Mouse (Mus musculus): ENCODE measurements around the gene P2rx1. TPM values are rescaled to one million over a fixed set of nuclear protein-coding genes. Genes with fewer than 3 reads are reported as not detected.

Gene P2rx1
- total RNA-seq, 2 experiments from 2014 or later, result 0.78 to 0.96 TPM

GRCm38 (mm10) chr11:73020953-73021800 lies 22.3 kb downstream of the P2rx1 start:
- no peak for DNase-seq (ENCODE audit: low spot score in 2 of 2)

- peak; percentile 41 to 58 for DNase-seq (ENCODE audit: low spot score in 2 of 2)
Measured at GRCm38 (mm10) chr11:73023099-73023498, 24.2 kb downstream of the P2rx1 start.

- DNase-seq (ENCODE audit: low spot score in 2 of 2), result no peak
Measured at GRCm38 (mm10) chr11:73023827-73024226, 24.9 kb downstream of the P2rx1 start.

GRCm38 (mm10) chr11:73024236-73024904 lies 25.5 kb downstream of the P2rx1 start:
- no peak for DNase-seq (ENCODE audit: low spot score in 2 of 2)

- no peak for DNase-seq (ENCODE audit: low spot score in 2 of 2)
Measured at GRCm38 (mm10) chr11:73026961-73027360, 28.1 kb downstream of the P2rx1 start.

GRCm38 (mm10) chr11:73030821-73031498 lies 32.1 kb downstream of the P2rx1 start:
- peak; percentile 77 to 86 for DNase-seq (ENCODE audit: low spot score in 2 of 2)

GRCm38 (mm10) chr11:73031536-73031935 lies 32.6 kb downstream of the P2rx1 start:
- no peak for DNase-seq (ENCODE audit: low spot score in 2 of 2)

- no peak for DNase-seq (ENCODE audit: low spot score in 2 of 2)
Measured at GRCm38 (mm10) chr11:73036077-73036476, 37.2 kb downstream of the P2rx1 start.

- no peak for DNase-seq (ENCODE audit: low spot score in 2 of 2)
Measured at GRCm38 (mm10) chr11:73036889-73037288, 38.0 kb downstream of the P2rx1 start.

- no peak for DNase-seq (ENCODE audit: low spot score in 2 of 2)
Measured at GRCm38 (mm10) chr11:73037691-73038090, 38.8 kb downstream of the P2rx1 start.

GRCm38 (mm10) chr11:73039102-73039799 lies 40.3 kb downstream of the P2rx1 start:
- peak; percentile 73 to 77 for DNase-seq (ENCODE audit: low spot score in 2 of 2)

GRCm38 (mm10) chr11:73044229-73044755 lies 45.4 kb downstream of the P2rx1 start:
- no peak for DNase-seq (ENCODE audit: low spot score in 2 of 2)

- no peak for DNase-seq (ENCODE audit: low spot score in 2 of 2)
Measured at GRCm38 (mm10) chr11:73044789-73045188, 45.9 kb downstream of the P2rx1 start.

GRCm38 (mm10) chr11:73047542-73047996 lies 48.7 kb downstream of the P2rx1 start, which contains the start of gene Ncbp3:
Gene Ncbp3, plus strand, starts transcription at chr11:73047783.
- DNase-seq (ENCODE audit: low spot score in 2 of 2), result peak; percentile 95 to 97

- no peak for DNase-seq (ENCODE audit: low spot score in 2 of 2)
Measured at GRCm38 (mm10) chr11:73048030-73048876, 49.4 kb downstream of the P2rx1 start.

GRCm38 (mm10) chr11:73049335-73049734 lies 50.4 kb downstream of the P2rx1 start:
- DNase-seq (ENCODE audit: low spot score in 2 of 2), result peak; percentile 82 to 86

- no peak for DNase-seq (ENCODE audit: low spot score in 2 of 2)
Measured at GRCm38 (mm10) chr11:73052795-73053194, 53.9 kb downstream of the P2rx1 start.

- no peak for DNase-seq (ENCODE audit: low spot score in 2 of 2)
Measured at GRCm38 (mm10) chr11:73057701-73058100, 58.8 kb downstream of the P2rx1 start.

GRCm38 (mm10) chr11:73059630-73060029 lies 60.7 kb downstream of the P2rx1 start:
- DNase-seq (ENCODE audit: low spot score in 2 of 2), result no peak

GRCm38 (mm10) chr11:73061413-73061812 lies 62.5 kb downstream of the P2rx1 start:
- no peak for DNase-seq (ENCODE audit: low spot score in 2 of 2)
